Mouse (Mus musculus): ENCODE results near the gene Cacna1g. TPM values are rescaled to one million over a fixed set of nuclear protein-coding genes. Genes with fewer than 3 reads are reported as not detected.
A peak's percentile ranks its signal among the peaks of the same experiment; 100 is the strongest.

The Cacna1g gene
- polyA plus RNA-seq, 1 experiment from 2014 or later, result 13.6 TPM

GRCm38 (mm10) chr11:94390825-94391224 is 83.2 kb downstream of the Cacna1g start:
- Histone ChIP-seq H3K4me3 (no peak overlapping the region), H3K9me3 (no peaks in the 10 kb centered on the region), H3K4me2 (no peak overlapping the region), H3K27me3 (peaks cover 24% of the 10 kb centered on the region), H3K36me3 (no peaks in the 10 kb centered on the region), H3K9ac (no peak overlapping the region), H3K27ac (no peak overlapping the region), H3K4me1 (replicated peaks) (peaks cover 18% of the 10 kb centered on the region)
- WGBS, result 87% methylated on average over 6 of the region's 6 CpGs
- no peak for ATAC-seq (ENCODE audit: low FRiP score)

- Histone ChIP-seq H3K4me2 (no peak overlapping the region), H3K4me3 (no peak overlapping the region), H3K36me3 (no peaks in the 10 kb centered on the region), H3K4me1 (replicated peaks) (peaks cover 24% of the 10 kb centered on the region), H3K27me3 (peaks cover 24% of the 10 kb centered on the region), H3K27ac (no peak overlapping the region), H3K9me3 (no peaks in the 10 kb centered on the region), H3K9ac (no peak overlapping the region)
- ATAC-seq (ENCODE audit: low FRiP score), result no peak
- WGBS, result 73% methylated on average over 6 of the region's 6 CpGs
Measured at GRCm38 (mm10) chr11:94389724-94390396, 84.1 kb downstream of the Cacna1g start.

- H3K4me2 ChIP-seq, result no peak overlapping the region
- H3K9ac ChIP-seq, result no peak overlapping the region
- H3K27me3 ChIP-seq, result peaks cover 24% of the 10 kb centered on the region
- ATAC-seq (ENCODE audit: low FRiP score), result no peak
- H3K27ac ChIP-seq, result no peak overlapping the region
- no peak overlapping the region for H3K4me3 ChIP-seq
- WGBS, result 88% methylated on average over 4 of the region's 4 CpGs
- no peaks in the 10 kb centered on the region for H3K9me3 ChIP-seq
- peaks cover 24% of the 10 kb centered on the region for H3K4me1 ChIP-seq (replicated peaks)
- no peaks in the 10 kb centered on the region for H3K36me3 ChIP-seq
Measured at GRCm38 (mm10) chr11:94389021-94389420, 85.0 kb downstream of the Cacna1g start.

GRCm38 (mm10) chr11:94387756-94388155 is 86.2 kb downstream of the Cacna1g start:
- WGBS, result 87% methylated on average over 4 of the region's 4 CpGs
- no peak for ATAC-seq (ENCODE audit: low FRiP score)

GRCm38 (mm10) chr11:94385977-94386771 is 87.8 kb downstream of the Cacna1g start:
- H3K4me2 ChIP-seq, result peak overlapping the region; percentile 20; the same call in 1 of the 2 replicates

More at GRCm38 (mm10) chr11:94387756-94388155, 86.2 kb downstream of the Cacna1g start:
- H3K9ac ChIP-seq, result no peak overlapping the region
- H3K4me1 ChIP-seq (replicated peaks), result peaks cover 22% of the 10 kb centered on the region
- peaks cover 16% of the 10 kb centered on the region for H3K27me3 ChIP-seq
- no peak overlapping the region for H3K4me3 ChIP-seq
- H3K36me3 ChIP-seq, result no peaks in the 10 kb centered on the region
- H3K9me3 ChIP-seq, result no peaks in the 10 kb centered on the region
- no peak overlapping the region for H3K4me2 ChIP-seq
- no peak overlapping the region for H3K27ac ChIP-seq

GRCm38 (mm10) chr11:94379736-94380135 is 94.3 kb downstream of the Cacna1g start:
- 84% methylated on average over 8 of the region's 8 CpGs for WGBS
- no peak overlapping the region for H3K27ac ChIP-seq
- no peak overlapping the region for H3K4me3 ChIP-seq
- no peaks in the 10 kb centered on the region for H3K4me1 ChIP-seq (replicated peaks)
- no peak for ATAC-seq (ENCODE audit: low FRiP score)
- no peaks in the 10 kb centered on the region for H3K27me3 ChIP-seq
- no peaks in the 10 kb centered on the region for H3K36me3 ChIP-seq
- H3K9me3 ChIP-seq, result no peaks in the 10 kb centered on the region
- no peak overlapping the region for H3K4me2 ChIP-seq
- no peak overlapping the region for H3K9ac ChIP-seq

More at GRCm38 (mm10) chr11:94385977-94386771, 87.8 kb downstream of the Cacna1g start:
- peak overlapping the region; percentile 13; the same call in 1 of the 2 replicates for H3K9ac ChIP-seq
- H3K9me3 ChIP-seq, result no peaks in the 10 kb centered on the region
- peak; percentile 66 for ATAC-seq (ENCODE audit: low FRiP score)
- H3K4me3 ChIP-seq, result no peak overlapping the region
- 14% methylated on average over 12 of the region's 12 CpGs for WGBS
- peaks cover 17% of the 10 kb centered on the region for H3K4me1 ChIP-seq (replicated peaks)
- peak overlapping the region; percentile 3; the same call in 1 of the 2 replicates for H3K27ac ChIP-seq
- H3K27me3 ChIP-seq, result peaks cover 3% of the 10 kb centered on the region
- H3K36me3 ChIP-seq, result no peaks in the 10 kb centered on the region

GRCm38 (mm10) chr11:94379061-94379460 is 94.9 kb downstream of the Cacna1g start:
- H3K27ac ChIP-seq, result no peak overlapping the region
- no peak for ATAC-seq (ENCODE audit: low FRiP score)
- 10% methylated on average over 2 of the region's 2 CpGs for WGBS
- no peak overlapping the region for H3K4me3 ChIP-seq
- H3K9ac ChIP-seq, result no peak overlapping the region
- H3K4me1 ChIP-seq (replicated peaks), result no peaks in the 10 kb centered on the region
- H3K27me3 ChIP-seq, result no peaks in the 10 kb centered on the region
- H3K36me3 ChIP-seq, result no peaks in the 10 kb centered on the region
- H3K9me3 ChIP-seq, result no peaks in the 10 kb centered on the region
- no peak overlapping the region for H3K4me2 ChIP-seq

- Histone ChIP-seq H3K36me3 (no peaks in the 10 kb centered on the region), H3K4me3 (no peak overlapping the region), H3K27ac (no peak overlapping the region), H3K4me1 (replicated peaks) (peaks cover 12% of the 10 kb centered on the region), H3K9ac (no peak overlapping the region), H3K9me3 (no peaks in the 10 kb centered on the region), H3K4me2 (no peak overlapping the region), H3K27me3 (no peaks in the 10 kb centered on the region)
- WGBS, result 91% methylated on average over 13 of the region's 13 CpGs
- no peak for ATAC-seq (ENCODE audit: low FRiP score)
Measured at GRCm38 (mm10) chr11:94374276-94374948, 99.6 kb downstream of the Cacna1g start.

- Histone ChIP-seq H3K4me2 (no peak overlapping the region), H3K4me1 (replicated peaks) (peaks cover 12% of the 10 kb centered on the region), H3K36me3 (no peaks in the 10 kb centered on the region), H3K27me3 (no peaks in the 10 kb centered on the region), H3K4me3 (no peak overlapping the region), H3K27ac (no peak overlapping the region), H3K9me3 (no peaks in the 10 kb centered on the region), H3K9ac (no peak overlapping the region)
- no peak for ATAC-seq (ENCODE audit: low FRiP score)
- 40% methylated on average over 5 of the region's 5 CpGs for whole genome bisulfite sequencing
Measured at GRCm38 (mm10) chr11:94370809-94371208, 103.2 kb downstream of the Cacna1g start.

GRCm38 (mm10) chr11:94369981-94370380 is 104.0 kb downstream of the Cacna1g start:
- Histone ChIP-seq H3K27me3 (no peaks in the 10 kb centered on the region), H3K4me3 (no peak overlapping the region), H3K9ac (no peak overlapping the region), H3K9me3 (no peaks in the 10 kb centered on the region), H3K36me3 (no peaks in the 10 kb centered on the region), H3K4me1 (replicated peaks) (peaks cover 12% of the 10 kb centered on the region), H3K4me2 (no peak overlapping the region), H3K27ac (no peak overlapping the region)
- WGBS, result 89% methylated on average over 6 of the region's 6 CpGs
- no peak for ATAC-seq (ENCODE audit: low FRiP score)

GRCm38 (mm10) chr11:94365340-94365739 is 108.7 kb downstream of the Cacna1g start:
- H3K36me3 ChIP-seq, result no peaks in the 10 kb centered on the region
- H3K9ac ChIP-seq, result no peak overlapping the region
- no peak overlapping the region for H3K4me2 ChIP-seq
- H3K27ac ChIP-seq, result no peak overlapping the region
- WGBS, result 81% methylated on average over 3 of the region's 3 CpGs
- H3K4me3 ChIP-seq, result no peak overlapping the region
- ATAC-seq (ENCODE audit: low FRiP score), result no peak
- 0 out of 2 replicates have a peak, but pooled peaks cover 2% of the 10 kb centered on the region for H3K27me3 ChIP-seq
- no peaks in the 10 kb centered on the region for H3K9me3 ChIP-seq
- no peaks in the 10 kb centered on the region for H3K4me1 ChIP-seq (replicated peaks)

- 0 out of 2 replicates have a peak, but pooled peaks cover 2% of the 10 kb centered on the region for H3K27me3 ChIP-seq
- H3K36me3 ChIP-seq, result no peaks in the 10 kb centered on the region
- H3K4me3 ChIP-seq, result no peak overlapping the region
- 89% methylated on average over 7 of the region's 7 CpGs for WGBS
- no peak for ATAC-seq (ENCODE audit: low FRiP score)
- H3K4me1 ChIP-seq (replicated peaks), result no peaks in the 10 kb centered on the region
- H3K27ac ChIP-seq, result no peak overlapping the region
- no peak overlapping the region for H3K4me2 ChIP-seq
- no peaks in the 10 kb centered on the region for H3K9me3 ChIP-seq
- no peak overlapping the region for H3K9ac ChIP-seq
Measured at GRCm38 (mm10) chr11:94363690-94364089, 110.3 kb downstream of the Cacna1g start.

Data from hindbrain, embryonic 13.5 days (tissue).